Mouse (Mus musculus): Measurements from ENCODE around the gene Slirp. TPM values are rescaled to one million over a fixed set of nuclear protein-coding genes. Genes with fewer than 3 reads are reported as not detected.
"Not testable (repeated sequence)": the region's sequence is repeated elsewhere in the genome, so short reads cannot be mapped to it uniquely, and the experiment has no call there.

The Slirp gene
- polyA plus RNA-seq, 1 experiment from 2014 or later, result 290 TPM

GRCm38 (mm10) chr12:87488683-87489082 lies 45.0 kb downstream of the Slirp start:
- H3K4me3 ChIP-seq (replicated peaks); H3K4me1 ChIP-seq (replicated peaks); H3K27me3 ChIP-seq (replicated peaks); H3K9ac ChIP-seq; H3K4me2 ChIP-seq (replicated peaks); H3K27ac ChIP-seq; ATAC-seq; H3K36me3 ChIP-seq; H3K9me3 ChIP-seq: not testable (repeated sequence)
- WGBS, result 58% methylated on average over 2 of the region's 2 CpGs

DNA sequence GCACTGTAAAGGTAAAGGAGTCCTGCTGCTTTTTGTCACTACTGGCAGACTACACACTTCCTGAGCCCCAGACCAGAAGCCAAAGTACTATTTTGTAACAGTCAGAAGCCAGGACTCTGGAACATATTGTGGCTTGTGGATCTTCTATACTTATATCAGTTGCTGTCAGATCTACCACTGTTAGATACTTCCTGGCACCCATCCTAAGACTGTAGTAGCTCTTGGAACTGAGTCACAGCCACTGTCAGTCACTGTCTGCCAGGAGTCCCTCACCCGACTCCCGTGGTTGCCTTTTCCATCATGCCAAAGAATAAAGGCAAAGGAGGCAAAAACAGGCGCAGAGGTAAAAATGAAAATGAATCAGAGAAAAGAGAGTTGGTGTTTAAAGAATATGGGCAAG lies 50.7 kb downstream of the Slirp start, which contains the start of gene Gm5788:
Gene Gm5788 (plus strand): TSS at position 301 of the 400 bp plus-strand sequence.
- not testable (repeated sequence) for H3K9ac ChIP-seq; H3K4me1 ChIP-seq (replicated peaks); H3K9me3 ChIP-seq; H3K4me3 ChIP-seq (replicated peaks); H3K36me3 ChIP-seq; H3K4me2 ChIP-seq (replicated peaks); H3K27me3 ChIP-seq (replicated peaks); ATAC-seq; H3K27ac ChIP-seq
- 95% methylated on average over 3 of the region's 3 CpGs for WGBS

Other genes starting within 250 kb of the Slirp start
- 1.1 and 1.7 TPM in 2 replicates for gene Samd15, start 244.2 kb upstream of the Slirp start, polyA plus RNA-seq (2015; fragmentation: Nextera tagmentation; extraction: Ambion mirVana)
- gene Tmed8, start 243.4 kb upstream of the Slirp start, polyA plus RNA-seq (2015; fragmentation: Nextera tagmentation; extraction: Ambion mirVana), result 1.7 TPM in 2 replicates
- 0.25 and 0.36 TPM in 2 replicates for gene Noxred1, start 205.2 kb upstream of the Slirp start, polyA plus RNA-seq (2015; fragmentation: Nextera tagmentation; extraction: Ambion mirVana)
- 36.6 and 40.1 TPM in 2 replicates for gene Vipas39, start 177.6 kb upstream of the Slirp start, polyA plus RNA-seq (2015; fragmentation: Nextera tagmentation; extraction: Ambion mirVana)
- 228 and 230 TPM in 2 replicates for gene Ahsa1, start 177.4 kb upstream of the Slirp start, polyA plus RNA-seq (2015; fragmentation: Nextera tagmentation; extraction: Ambion mirVana)
- gene Ism2, start 144.2 kb upstream of the Slirp start, polyA plus RNA-seq (2015; fragmentation: Nextera tagmentation; extraction: Ambion mirVana), result 0.49 and 0.55 TPM in 2 replicates
- 115 and 119 TPM in 2 replicates for gene Sptlc2, start 55.5 kb upstream of the Slirp start, polyA plus RNA-seq (2015; fragmentation: Nextera tagmentation; extraction: Ambion mirVana)
- gene Alkbh1, start 121 bp downstream of the Slirp start, polyA plus RNA-seq (2015; fragmentation: Nextera tagmentation; extraction: Ambion mirVana), result 48.3 and 50.6 TPM in 2 replicates
- 108 and 119 TPM in 2 replicates for gene Snw1, start 28.4 kb downstream of the Slirp start, polyA plus RNA-seq (2015; fragmentation: Nextera tagmentation; extraction: Ambion mirVana)
- gene Gm5788, start 50.8 kb downstream of the Slirp start, polyA plus RNA-seq (2015; fragmentation: Nextera tagmentation; extraction: Ambion mirVana), result not detected in 2 replicates
- gene Gm8300, start 70.4 kb downstream of the Slirp start, polyA plus RNA-seq (2015; fragmentation: Nextera tagmentation; extraction: Ambion mirVana), result not detected in 2 replicates
- not detected in 2 replicates for gene Oog1, start 158.8 kb downstream of the Slirp start, polyA plus RNA-seq (2015; fragmentation: Nextera tagmentation; extraction: Ambion mirVana)
- gene Gm4027, start 175.0 kb downstream of the Slirp start, polyA plus RNA-seq (2015; fragmentation: Nextera tagmentation; extraction: Ambion mirVana), result not detected in 2 replicates
- gene Gm16381, start 200.7 kb downstream of the Slirp start, polyA plus RNA-seq (2015; fragmentation: Nextera tagmentation; extraction: Ambion mirVana), result not detected in 2 replicates